12 mouse cellular contexts compared by ENCODE assay signal in the genomic region with DNA sequence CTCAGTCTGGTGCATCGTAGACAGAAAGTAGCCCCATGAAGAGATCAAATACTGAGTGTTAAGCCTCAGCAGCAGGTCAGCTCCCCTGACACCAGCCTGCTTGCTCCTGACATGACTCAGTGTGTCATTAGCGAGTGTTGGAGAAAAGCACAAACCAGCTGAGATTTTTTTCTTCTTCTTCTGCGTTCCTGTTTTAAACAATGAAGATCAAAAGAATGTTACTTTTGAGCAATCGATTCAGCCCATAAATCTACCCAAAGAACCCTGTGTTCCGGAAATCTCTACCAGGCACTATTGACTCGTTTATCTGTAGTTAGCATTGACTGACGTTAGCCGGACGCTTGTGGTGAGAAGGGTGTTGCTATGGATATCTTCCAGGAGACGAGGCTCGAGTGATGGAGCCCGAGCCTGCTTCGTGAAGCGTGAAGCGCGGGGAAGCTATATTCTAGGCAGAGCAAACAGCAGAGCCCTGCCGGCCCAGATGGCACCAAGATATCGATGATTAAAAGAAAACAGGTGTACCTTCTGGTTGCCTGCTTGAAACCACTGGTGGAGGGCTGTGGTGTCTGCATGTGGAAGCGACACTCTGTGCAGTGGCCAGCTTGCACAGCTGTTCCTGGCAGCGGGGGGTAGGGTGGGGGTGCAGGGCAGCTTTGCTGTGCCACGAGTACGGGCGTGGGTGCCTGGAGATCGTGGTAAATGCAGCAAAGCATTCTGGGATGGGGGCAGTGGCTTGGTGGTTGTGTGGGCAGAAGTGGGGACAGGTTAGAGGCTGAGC. TPM values are rescaled to one million over a fixed set of nuclear protein-coding genes. Genes with fewer than 3 reads are reported as not detected.
A peak's percentile ranks its signal among the peaks of the same experiment; 100 is the strongest.
DNase-seq lines count a peak whose midpoint lies in the region; ATAC-seq and TF ChIP-seq lines count a peak whose summit lies in the region.
"Had no signal": no experiment of that assay in that cellular context is flagged by ENCODE, and none has a peak within 500 bp of the region (broad histone marks: within the 10 kb centered on the region; RNA-seq: fewer than 3 reads in every experiment).

No protein-coding gene starts in this region.

- H3K36me3 ChIP-seq in forebrain, embryonic 12.5 days (replicated peaks) = no peaks in the 10 kb centered on the region
- no peaks in the 10 kb centered on the region for H3K36me3 ChIP-seq in forebrain, embryonic 11.5 days (ENCODE audit: control insufficient read depth, insufficient read depth, low read length)
- H3K36me3 ChIP-seq in hindbrain, embryonic 16.5 days (ENCODE audit: control insufficient read depth, insufficient read depth, low read length) = no peaks in the 10 kb centered on the region
- H3K36me3 ChIP-seq in kidney, adult 2 months (ENCODE audit: control insufficient read depth, insufficient read depth, low read length) = no peaks in the 10 kb centered on the region
- H3K36me3 ChIP-seq: limb, embryonic 15.5 days; stomach, embryonic 15.5 days had no signal

- H3K4me1 ChIP-seq in forebrain, embryonic 12.5 days = peaks cover 23% of the 10 kb centered on the region
- 0 out of 2 replicates have a peak, but pooled peaks cover 2% of the 10 kb centered on the region for H3K4me1 ChIP-seq in forebrain, embryonic 11.5 days (replicated peaks; ENCODE audit: control insufficient read depth, insufficient read depth, low read length)
- H3K4me1 ChIP-seq in hindbrain, embryonic 16.5 days (ENCODE audit: control insufficient read depth, insufficient read depth, low read depth, low read length) = peaks cover 12% of the 10 kb centered on the region
- no peaks in the 10 kb centered on the region for H3K4me1 ChIP-seq in kidney, adult 2 months (ENCODE audit: control insufficient read depth, insufficient read depth, low read length)
- H3K4me1 ChIP-seq: stomach, embryonic 15.5 days had no signal

- ATAC-seq in forebrain, embryonic 12.5 days (ENCODE audit: low FRiP score) = no peak
- ATAC-seq in forebrain, embryonic 11.5 days (replicated peaks; ENCODE audit: low FRiP score) = no peak
- peak; percentile 57; the same call in 1 of the 2 replicates for ATAC-seq in hindbrain, embryonic 16.5 days
- ATAC-seq in monocyte, adult 5-6 weeks (replicated peaks; ENCODE audit: insufficient number of reproducible peaks, low FRiP score, low TSS enrichment, poor library complexity, severe bottlenecking) = 0 out of 2 replicates have a peak, but pooled peaks have one; percentile 2

- no peak for DNase-seq in forebrain, embryonic 11.5 days (ENCODE audit: low spot score)
- peak; percentile 90 for DNase-seq in MN1 (ENCODE audit: low spot score)
- DNase-seq in thymus, postnatal 4 days = peak; percentile 72
- no peak for DNase-seq in urinary bladder, postnatal 4 days (ENCODE audit: low spot score in 2 of 2)
- DNase-seq in kidney, adult 2 months = no peak

- no peak for TF ChIP-seq CTCF in kidney, adult 2 months (conservative IDR thresholded peaks at IDR 0.05; ENCODE audit: insufficient read depth, insufficient read length, low read depth, low read length)

- H3K9me3 ChIP-seq in forebrain, embryonic 12.5 days = no peaks in the 10 kb centered on the region
- no peaks in the 10 kb centered on the region for H3K9me3 ChIP-seq in forebrain, embryonic 11.5 days (ENCODE audit: control insufficient read depth, low read length)
- H3K9me3 ChIP-seq in hindbrain, embryonic 16.5 days (ENCODE audit: control insufficient read depth, low read length) = no peaks in the 10 kb centered on the region
- H3K9me3 ChIP-seq: limb, embryonic 15.5 days; stomach, embryonic 15.5 days had no signal

- peak overlapping the region; percentile 76 for H3K27ac ChIP-seq in forebrain, embryonic 12.5 days
- H3K27ac ChIP-seq in forebrain, embryonic 11.5 days (ENCODE audit: low read depth, low read length) = no peak overlapping the region
- peak overlapping the region; percentile 55 for H3K27ac ChIP-seq in hindbrain, embryonic 16.5 days (ENCODE audit: low read depth, low read length)
- no peak overlapping the region for H3K27ac ChIP-seq in kidney, adult 2 months (ENCODE audit: insufficient read depth, low read depth, low read length)
- H3K27ac ChIP-seq: limb, embryonic 15.5 days; stomach, embryonic 15.5 days had no signal

- 57% methylated on average over 24 of the region's 24 CpGs for WGBS in forebrain, embryonic 12.5 days
- 59% methylated on average over 24 of the region's 24 CpGs for WGBS in forebrain, embryonic 11.5 days
- 16% methylated on average over 24 of the region's 24 CpGs for WGBS in hindbrain, embryonic 16.5 days
- 33% methylated on average over 24 of the region's 24 CpGs for WGBS in kidney, adult 2 months

- peaks cover 22% of the 10 kb centered on the region; the same call in 1 of the 2 replicates for H3K27me3 ChIP-seq in forebrain, embryonic 12.5 days
- no peaks in the 10 kb centered on the region for H3K27me3 ChIP-seq in forebrain, embryonic 11.5 days (ENCODE audit: control insufficient read depth, insufficient read depth, low read length)
- H3K27me3 ChIP-seq in hindbrain, embryonic 16.5 days (replicated peaks; ENCODE audit: control insufficient read depth, insufficient read depth, low read length) = no peaks in the 10 kb centered on the region
- no peaks in the 10 kb centered on the region for H3K27me3 ChIP-seq in kidney, adult 2 months (replicated peaks; ENCODE audit: control insufficient read depth, insufficient read depth, low read length)

- H3K4me3 ChIP-seq in forebrain, embryonic 12.5 days (replicated peaks) = no peak overlapping the region
- H3K4me3 ChIP-seq in forebrain, embryonic 11.5 days (ENCODE audit: low read depth, low read length) = no peak overlapping the region
- no peak overlapping the region for H3K4me3 ChIP-seq in hindbrain, embryonic 16.5 days (ENCODE audit: low read length)
- no peak overlapping the region for H3K4me3 ChIP-seq in kidney, adult 2 months (ENCODE audit: insufficient read depth, low read depth, low read length)
- H3K4me3 ChIP-seq: erythroblast, embryonic 14.5 days; limb, embryonic 15.5 days; stomach, embryonic 15.5 days had no signal

- no peak overlapping the region for H3K9ac ChIP-seq in forebrain, embryonic 12.5 days
- H3K9ac ChIP-seq in forebrain, embryonic 11.5 days (ENCODE audit: low read length) = no peak overlapping the region
- H3K9ac ChIP-seq in hindbrain, embryonic 16.5 days (ENCODE audit: low read depth, low read length) = 0 out of 2 replicates have a peak overlapping the region, but pooled peaks have one; percentile 1
- H3K9ac ChIP-seq: limb, embryonic 15.5 days; stomach, embryonic 15.5 days had no signal

- peak overlapping the region; percentile 13; the same call in 1 of the 2 replicates for H3K4me2 ChIP-seq in forebrain, embryonic 12.5 days
- no peak overlapping the region for H3K4me2 ChIP-seq in forebrain, embryonic 11.5 days (ENCODE audit: low read depth, low read length, severe bottlenecking)
- peak overlapping the region; percentile 30 for H3K4me2 ChIP-seq in hindbrain, embryonic 16.5 days (ENCODE audit: low read length)
- H3K4me2 ChIP-seq: limb, embryonic 15.5 days; stomach, embryonic 15.5 days had no signal

- no peak for TF ChIP-seq POLR2A in kidney, adult 2 months (IDR thresholded peaks at IDR 0.05; ENCODE audit: low read depth, low read length)

RNA-seq across cellular contexts. Expression of a gene that starts 5.5 kb away (rescaled TPM):
- polyA plus RNA-seq in forebrain, embryonic 12.5 days (2016; fragmentation: Nextera tagmentation; extraction: Ambion mirVana) = 27.1 and 28.6 TPM in 2 replicates
- polyA plus RNA-seq in forebrain, embryonic 11.5 days (2014; fragmentation: Nextera tagmentation; extraction: Ambion mirVana) = 30.9 and 34.3 TPM in 2 replicates
- 35.6 and 35.9 TPM in 2 replicates for polyA plus RNA-seq in hindbrain, embryonic 16.5 days (2015; fragmentation: Nextera tagmentation; extraction: Ambion mirVana)
- total RNA-seq in monocyte, adult 5-6 weeks (2017) = 60.8 to 104 TPM (median 99.4 TPM) in 3 replicates
- polyA plus RNA-seq in kidney, adult 2 months (2012; rRNA removed) = 37.6 and 42.0 TPM in 2 replicates

RNA-seq across cellular contexts. Expression of a gene that starts 15.3 kb away (rescaled TPM):
- 1.2 and 1.3 TPM in 2 replicates for polyA plus RNA-seq in forebrain, embryonic 12.5 days (2016; fragmentation: Nextera tagmentation; extraction: Ambion mirVana)
- 0.48 and 0.73 TPM in 2 replicates for polyA plus RNA-seq in forebrain, embryonic 11.5 days (2014; fragmentation: Nextera tagmentation; extraction: Ambion mirVana)
- 6.6 and 7.7 TPM in 2 replicates for polyA plus RNA-seq in hindbrain, embryonic 16.5 days (2015; fragmentation: Nextera tagmentation; extraction: Ambion mirVana)
- not detected in 3 replicates for total RNA-seq in monocyte, adult 5-6 weeks (2017)
- 0.14 TPM in 1 of 2 replicates, not detected in the other for polyA plus RNA-seq in kidney, adult 2 months (2012; rRNA removed)
- total RNA-seq: ES-E14 had no signal
- polyA plus RNA-seq: erythroblast, embryonic 14.5 days had no signal

RNA-seq across cellular contexts. Expression of a gene that starts 18.6 kb away (rescaled TPM):
- 1.2 and 1.4 TPM in 2 replicates for polyA plus RNA-seq in forebrain, embryonic 12.5 days (2016; fragmentation: Nextera tagmentation; extraction: Ambion mirVana)
- 0.48 and 1.1 TPM in 2 replicates for polyA plus RNA-seq in forebrain, embryonic 11.5 days (2014; fragmentation: Nextera tagmentation; extraction: Ambion mirVana)
- polyA plus RNA-seq in hindbrain, embryonic 16.5 days (2015; fragmentation: Nextera tagmentation; extraction: Ambion mirVana) = 1.2 and 1.3 TPM in 2 replicates
- 1.8 to 2.1 TPM in 2 of 3 replicates, not detected in the other for total RNA-seq in monocyte, adult 5-6 weeks (2017)
- 0.35 TPM in 1 of 2 replicates, not detected in the other for polyA plus RNA-seq in kidney, adult 2 months (2012; rRNA removed)
- polyA plus RNA-seq: erythroblast, embryonic 14.5 days had no signal

RNA-seq across cellular contexts. Expression of a gene that starts 55.2 kb away (rescaled TPM):
- 38.1 and 39.5 TPM in 2 replicates for polyA plus RNA-seq in forebrain, embryonic 12.5 days (2016; fragmentation: Nextera tagmentation; extraction: Ambion mirVana)
- polyA plus RNA-seq in forebrain, embryonic 11.5 days (2014; fragmentation: Nextera tagmentation; extraction: Ambion mirVana) = 32.5 and 33.7 TPM in 2 replicates
- polyA plus RNA-seq in hindbrain, embryonic 16.5 days (2015; fragmentation: Nextera tagmentation; extraction: Ambion mirVana) = 31.9 and 34.6 TPM in 2 replicates
- total RNA-seq in monocyte, adult 5-6 weeks (2017) = 30.1 to 62.0 TPM (median 39.9 TPM) in 3 replicates
- 26.7 and 29.1 TPM in 2 replicates for polyA plus RNA-seq in kidney, adult 2 months (2012; rRNA removed)

Comparison
In these comparisons a context has a peak if more than half of its experiments do, and no peak if none do; other contexts are left out.
1. H3K27ac ChIP-seq: peak in forebrain, embryonic 12.5 days (single experiment) and hindbrain, embryonic 16.5 days (single experiment); none in forebrain, embryonic 11.5 days (single experiment) and kidney, adult 2 months (single experiment).
2. ATAC-seq: peak in hindbrain, embryonic 16.5 days (single experiment) and monocyte, adult 5-6 weeks (single experiment); none in forebrain, embryonic 12.5 days (single experiment) and forebrain, embryonic 11.5 days (single experiment).
3. DNase-seq: peak in MN1 (single experiment) and thymus, postnatal 4 days (single experiment); none in forebrain, embryonic 11.5 days (single experiment), urinary bladder, postnatal 4 days (0 of 2) and kidney, adult 2 months (single experiment).